Mouse (Mus musculus) stomach, embryonic 15.5 days (tissue): ENCODE measurements around the gene Chic2. TPM values are rescaled to one million over a fixed set of nuclear protein-coding genes. Genes with fewer than 3 reads are reported as not detected.

Experiments
- ATAC-seq: fragments of 200-750 bp; cut with Nextera tagmentation; 2 replicates; pipeline ENCODE4 v1.8.0; 2017; ENCODE audit warnings: low read depth, moderate number of reproducible peaks, moderate TSS enrichment; ENCODE audit not compliant: insufficient read depth, low FRiP score
- H3K27ac ChIP-seq: fragments of 300-500 bp; sonication (generic); 2 replicates; pipeline ENCODE4 v1.5.1; 2015; ENCODE audit warnings: mild to moderate bottlenecking, inconsistent platforms
- H3K27me3 ChIP-seq: fragments of 300-500 bp; sonication (generic); replicated peaks from 2 replicates; pipeline ENCODE4 v1.6.1; 2015; ENCODE audit warnings: inconsistent platforms
- H3K36me3 ChIP-seq: fragments of 300-500 bp; sonication (generic); 2 replicates; pipeline ENCODE4 v1.6.1; 2015; ENCODE audit warnings: inconsistent platforms
- H3K4me1 ChIP-seq: fragments of 300-500 bp; sonication (generic); 2 replicates; pipeline ENCODE4 v1.6.1; 2015; ENCODE audit warnings: inconsistent platforms
- H3K4me2 ChIP-seq: fragments of 300-500 bp; sonication (generic); 2 replicates; pipeline ENCODE4 v1.6.1; 2015; ENCODE audit warnings: mild to moderate bottlenecking, inconsistent platforms
- H3K4me3 ChIP-seq: fragments of 300-500 bp; sonication (generic); replicated peaks from 2 replicates; pipeline ENCODE4 v1.5.1; 2015; ENCODE audit warnings: inconsistent platforms
- H3K9ac ChIP-seq: fragments of 300-500 bp; sonication (generic); 2 replicates; pipeline ENCODE4 v1.6.1; 2015; ENCODE audit warnings: inconsistent platforms
- H3K9me3 ChIP-seq: fragments of 300-500 bp; sonication (generic); 2 replicates; pipeline ENCODE4 v1.6.1; 2016; ENCODE audit warnings: inconsistent platforms
- WGBS: fragments of 180-500 bp; shearing (Covaris S2); methylation state at CpG from one replicate; pipeline ENCODE4 v1.1.7; 2015; 5-methylcytosine and 5-hydroxymethylcytosine counted together
- polyA plus RNA-seq: library from polyadenylated mRNA; unstranded; fragments of >200 nt; fragmentation: Nextera tagmentation; extraction: Ambion mirVana; gene quantifications from 2 replicates; pipeline ENCODE4 v1.2.1, GENCODE M21; 2015

The Chic2 gene
- polyA plus RNA-seq, 1 experiment from 2014 or later, result 33.0 TPM

DNA sequence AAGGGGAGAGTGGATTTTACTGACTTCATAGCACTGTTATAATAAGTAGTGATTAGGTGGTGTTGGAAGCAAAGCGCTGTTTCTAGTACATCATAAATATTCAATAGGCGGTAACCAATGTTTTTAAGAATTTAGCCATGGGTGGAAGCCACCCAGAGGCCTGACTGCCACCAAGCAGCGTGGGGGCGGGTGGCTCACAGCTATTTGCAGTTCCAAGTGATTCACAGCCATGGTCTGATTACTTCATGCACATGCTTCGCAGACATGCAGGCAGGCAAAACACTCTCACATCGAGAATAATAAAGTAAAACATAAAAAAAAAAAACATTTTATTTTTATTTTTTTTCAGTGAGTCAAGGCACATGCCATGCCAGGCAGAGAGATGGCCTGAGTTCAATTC, 75.2 kb downstream of the Chic2 start:
- no peak for ATAC-seq

DNA sequence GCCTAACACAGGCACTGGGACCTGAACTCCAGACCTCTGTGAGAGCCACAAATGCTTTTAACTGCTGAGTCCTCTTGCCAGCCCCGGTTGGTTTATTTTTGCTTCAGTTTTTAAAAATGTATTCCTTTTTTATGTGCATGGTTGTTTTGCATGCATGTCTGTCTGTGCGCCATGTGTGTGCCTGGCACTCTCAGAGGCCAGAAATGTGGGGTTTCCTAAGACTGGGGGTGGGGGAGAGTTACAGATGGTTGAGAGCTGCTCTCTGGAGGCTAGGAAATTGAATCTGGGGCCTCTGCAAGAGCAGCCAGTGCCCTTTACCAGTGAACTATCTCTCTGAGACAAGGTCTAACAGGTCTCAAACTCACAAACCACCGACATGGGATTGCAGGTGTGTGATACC, 76.7 kb downstream of the Chic2 start:
- 0 out of 2 replicates have a peak, but pooled peaks cover 10% of the 10 kb centered on the region for H3K4me1 ChIP-seq
- H3K36me3 ChIP-seq, result no peaks in the 10 kb centered on the region
- H3K27ac ChIP-seq, result no peak overlapping the region
- H3K27me3 ChIP-seq, result no peaks in the 10 kb centered on the region
- 76% methylated on average over 3 of the region's 3 CpGs for WGBS
- no peak overlapping the region for H3K4me2 ChIP-seq
- no peak overlapping the region for H3K9ac ChIP-seq
- no peak for ATAC-seq
- H3K4me3 ChIP-seq, result no peak overlapping the region
- H3K9me3 ChIP-seq, result no peaks in the 10 kb centered on the region

More for the DNA sequence above, 75.2 kb downstream of the Chic2 start:
- Histone ChIP-seq H3K9me3 (no peaks in the 10 kb centered on the region), H3K9ac (no peak overlapping the region), H3K27ac (no peak overlapping the region), H3K4me1 (peaks cover 14% of the 10 kb centered on the region), H3K27me3 (no peaks in the 10 kb centered on the region), H3K4me2 (no peak overlapping the region), H3K36me3 (no peaks in the 10 kb centered on the region), H3K4me3 (no peak overlapping the region)
- WGBS, result 90% methylated on average over 6 of the region's 6 CpGs

DNA sequence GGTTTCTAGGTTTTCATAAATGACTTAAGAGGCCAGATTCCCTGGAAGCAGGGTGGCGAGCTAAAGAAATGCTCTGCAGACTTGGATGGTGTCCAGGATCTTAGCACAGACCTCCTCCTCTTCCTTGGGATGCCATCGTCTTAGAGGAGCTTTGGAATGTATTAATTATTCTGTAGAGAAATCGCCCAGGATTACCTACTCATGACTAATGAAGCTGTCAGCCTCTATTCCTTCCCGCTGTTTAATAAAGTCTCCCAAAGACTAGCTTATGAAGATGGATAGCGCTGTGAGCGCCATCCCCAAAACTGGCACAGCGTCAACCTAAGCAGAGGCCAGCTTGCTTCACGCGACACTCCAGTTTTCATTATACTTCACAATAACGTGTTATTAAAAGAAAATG, 77.7 kb downstream of the Chic2 start:
- Histone ChIP-seq H3K27me3 (no peaks in the 10 kb centered on the region), H3K9me3 (no peaks in the 10 kb centered on the region), H3K4me1 (0 out of 2 replicates have a peak, but pooled peaks cover 10% of the 10 kb centered on the region), H3K9ac (no peak overlapping the region), H3K4me2 (no peak overlapping the region), H3K4me3 (no peak overlapping the region), H3K36me3 (no peaks in the 10 kb centered on the region), H3K27ac (no peak overlapping the region)
- no peak; the same call in 1 of the 2 replicates for ATAC-seq
- 44% methylated on average over 10 of the region's 10 CpGs for WGBS

DNA sequence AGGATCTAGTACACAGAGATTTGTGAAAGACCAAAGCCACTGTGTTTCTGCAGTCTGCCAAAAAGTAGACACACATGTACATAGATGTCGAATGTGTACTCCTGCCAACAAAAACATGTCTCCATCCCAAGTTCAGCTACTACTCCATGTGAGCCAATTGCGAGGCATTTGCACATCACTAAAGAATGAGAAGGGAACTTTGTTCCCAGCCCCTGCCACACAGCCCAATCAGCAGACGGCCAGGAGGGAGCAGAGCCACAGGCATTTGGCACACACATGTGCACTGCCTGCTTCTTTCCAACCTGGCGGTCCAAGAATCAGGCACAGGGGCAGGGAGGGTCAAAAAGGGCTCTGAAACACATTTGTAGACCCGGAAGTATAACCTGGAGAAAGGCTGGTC, 81.8 kb downstream of the Chic2 start:
- Histone ChIP-seq H3K27me3 (no peaks in the 10 kb centered on the region), H3K4me2 (no peak overlapping the region), H3K36me3 (no peaks in the 10 kb centered on the region), H3K27ac (no peak overlapping the region), H3K9ac (no peak overlapping the region), H3K4me1 (0 out of 2 replicates have a peak, but pooled peaks cover 10% of the 10 kb centered on the region), H3K4me3 (no peak overlapping the region), H3K9me3 (no peaks in the 10 kb centered on the region)
- no peak for ATAC-seq
- WGBS, result 77% methylated on average over 5 of the region's 5 CpGs

DNA sequence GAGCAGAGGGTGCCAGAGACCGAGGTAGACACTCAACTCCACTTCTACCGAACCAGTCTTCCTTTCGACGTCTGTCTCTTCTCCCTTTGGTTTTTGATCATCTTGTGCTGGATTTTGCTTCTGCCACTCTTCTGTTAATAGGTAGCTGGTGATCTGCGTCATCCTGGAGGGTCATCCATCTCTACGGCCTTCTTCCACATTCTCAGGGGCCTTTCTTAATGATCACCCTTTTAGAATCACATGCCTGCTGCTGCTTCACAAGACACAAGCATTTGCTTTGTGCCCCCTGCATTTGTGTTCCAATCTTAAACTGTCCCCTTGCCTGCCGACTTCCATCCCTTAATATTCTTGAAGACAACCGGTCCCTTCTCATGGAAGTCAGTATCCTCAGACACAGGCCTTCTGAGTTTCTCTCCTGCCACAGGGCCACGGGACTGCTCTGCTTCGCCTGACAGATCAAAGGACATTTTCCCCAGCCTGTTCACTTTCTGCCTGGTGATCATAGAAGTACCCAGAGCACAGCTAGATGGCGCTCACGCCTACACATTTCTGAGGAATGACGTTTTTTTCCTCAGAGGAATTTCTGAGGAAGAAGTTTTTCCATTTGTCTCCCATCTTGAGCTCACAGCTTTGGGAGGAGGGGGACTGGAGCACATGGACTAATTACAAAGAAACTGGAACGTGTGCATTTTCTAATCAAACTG, 83.6 kb downstream of the Chic2 start:
- 38% methylated on average over 14 of the region's 14 CpGs for WGBS

DNA sequence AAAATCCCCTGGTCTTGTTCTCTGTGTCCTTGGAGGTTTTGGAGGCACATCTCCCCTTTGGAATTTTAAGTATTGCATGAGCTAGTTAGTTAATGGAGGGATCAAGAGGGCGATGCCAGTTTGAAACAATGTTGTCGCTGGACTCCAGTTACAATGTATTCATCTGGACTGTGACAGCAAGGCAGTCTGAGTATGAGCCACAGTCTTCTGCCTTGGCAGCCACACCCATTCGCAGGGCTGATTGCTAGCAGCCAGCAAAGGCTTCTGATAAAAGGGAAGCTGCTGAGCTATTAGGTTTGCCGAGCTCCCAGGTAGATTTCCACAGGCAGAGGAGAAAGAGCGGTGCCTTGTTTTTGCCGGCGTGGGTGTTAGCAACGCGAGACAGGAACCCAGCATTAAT, 84.3 kb downstream of the Chic2 start:
- no peaks in the 10 kb centered on the region for H3K9me3 ChIP-seq
- H3K4me2 ChIP-seq, result no peak overlapping the region
- no peaks in the 10 kb centered on the region for H3K36me3 ChIP-seq
- no peak overlapping the region for H3K27ac ChIP-seq
- H3K4me1 ChIP-seq, result no peaks in the 10 kb centered on the region
- H3K4me3 ChIP-seq, result no peak overlapping the region
- WGBS, result 55% methylated on average over 9 of the region's 9 CpGs
- 0 out of 2 replicates have a peak, but pooled peaks cover 2% of the 10 kb centered on the region for H3K27me3 ChIP-seq
- no peak overlapping the region for H3K9ac ChIP-seq
- no peak for ATAC-seq

More for the DNA sequence above, 83.6 kb downstream of the Chic2 start:
- Histone ChIP-seq H3K27me3 (no peaks in the 10 kb centered on the region), H3K36me3 (no peaks in the 10 kb centered on the region), H3K9me3 (no peaks in the 10 kb centered on the region), H3K27ac (no peak overlapping the region), H3K4me2 (no peak overlapping the region), H3K9ac (no peak overlapping the region), H3K4me3 (no peak overlapping the region), H3K4me1 (0 out of 2 replicates have a peak, but pooled peaks cover 1% of the 10 kb centered on the region)
- ATAC-seq, result no peak

DNA sequence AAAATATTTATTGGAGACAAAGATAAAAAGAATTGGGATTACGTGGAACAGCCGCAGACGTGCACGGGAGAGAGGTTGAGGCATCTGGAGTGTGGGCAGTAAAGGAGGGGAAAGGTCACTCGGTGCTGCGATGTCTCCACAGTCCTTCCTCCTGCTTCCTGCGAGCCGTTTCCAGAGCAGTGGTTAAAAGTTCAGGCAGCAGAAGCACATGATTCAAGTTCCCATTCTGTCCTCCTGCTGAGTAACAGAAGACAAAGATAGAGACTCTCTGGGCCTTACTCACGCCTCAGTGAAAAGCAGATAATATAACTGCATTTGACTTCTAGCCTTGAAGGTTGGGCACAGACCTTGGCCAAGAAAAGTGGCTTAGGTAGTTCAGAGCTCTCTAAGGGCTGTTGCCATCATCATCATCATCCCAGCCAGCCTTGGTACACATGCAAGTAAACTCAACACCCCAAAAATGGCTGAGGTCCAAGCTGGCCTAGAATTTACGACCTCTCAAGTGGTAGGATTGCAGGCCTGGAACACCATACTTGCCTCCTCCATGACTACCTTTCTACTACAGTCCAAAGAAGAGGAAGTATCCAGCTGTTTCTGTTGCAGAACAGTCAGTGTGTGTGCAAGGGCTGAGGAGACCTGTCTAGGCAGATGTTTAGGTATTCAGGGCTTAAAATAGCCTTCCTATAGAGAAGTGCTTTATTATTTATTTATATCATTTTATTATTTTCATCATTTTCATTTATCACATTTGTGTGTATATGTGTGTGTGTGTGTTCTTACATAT, 87.1 kb downstream of the Chic2 start:
- H3K27ac ChIP-seq, result no peak overlapping the region
- H3K4me1 ChIP-seq, result no peaks in the 10 kb centered on the region
- no peak for ATAC-seq
- WGBS, result 43% methylated on average over 10 of the region's 10 CpGs
- no peak overlapping the region for H3K4me2 ChIP-seq
- no peaks in the 10 kb centered on the region for H3K36me3 ChIP-seq
- H3K4me3 ChIP-seq, result no peak overlapping the region
- H3K9ac ChIP-seq, result no peak overlapping the region
- no peaks in the 10 kb centered on the region for H3K9me3 ChIP-seq
- H3K27me3 ChIP-seq, result 0 out of 2 replicates have a peak, but pooled peaks cover 4% of the 10 kb centered on the region

DNA sequence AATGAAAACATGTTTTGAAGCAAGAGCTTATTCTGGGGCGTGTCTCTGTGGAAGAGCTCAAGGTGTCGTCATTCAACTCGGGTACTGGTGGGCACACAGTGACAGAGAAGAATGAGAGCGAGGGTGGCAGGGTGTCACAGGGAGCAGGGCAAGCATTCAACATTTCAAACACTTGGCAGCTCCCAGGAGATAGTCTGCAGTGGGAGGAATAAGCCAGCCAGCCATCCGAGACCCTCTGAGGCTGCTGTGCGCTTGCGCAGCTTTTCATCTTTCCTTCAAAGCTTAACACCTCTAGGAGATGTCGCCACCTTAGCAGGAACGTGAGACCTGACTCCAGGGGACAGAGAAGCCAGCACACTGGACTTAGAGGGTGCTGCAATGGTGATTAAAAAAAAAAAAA, 88.2 kb downstream of the Chic2 start:
- H3K36me3 ChIP-seq, result no peaks in the 10 kb centered on the region
- H3K4me1 ChIP-seq, result no peaks in the 10 kb centered on the region
- WGBS, result 29% methylated on average over 9 of the region's 9 CpGs
- no peak for ATAC-seq
- H3K27ac ChIP-seq, result no peak overlapping the region
- no peaks in the 10 kb centered on the region for H3K9me3 ChIP-seq
- H3K9ac ChIP-seq, result no peak overlapping the region
- 0 out of 2 replicates have a peak overlapping the region, but pooled peaks have one; percentile 0 for H3K4me2 ChIP-seq
- H3K4me3 ChIP-seq, result no peak overlapping the region
- 0 out of 2 replicates have a peak, but pooled peaks cover 4% of the 10 kb centered on the region for H3K27me3 ChIP-seq

DNA sequence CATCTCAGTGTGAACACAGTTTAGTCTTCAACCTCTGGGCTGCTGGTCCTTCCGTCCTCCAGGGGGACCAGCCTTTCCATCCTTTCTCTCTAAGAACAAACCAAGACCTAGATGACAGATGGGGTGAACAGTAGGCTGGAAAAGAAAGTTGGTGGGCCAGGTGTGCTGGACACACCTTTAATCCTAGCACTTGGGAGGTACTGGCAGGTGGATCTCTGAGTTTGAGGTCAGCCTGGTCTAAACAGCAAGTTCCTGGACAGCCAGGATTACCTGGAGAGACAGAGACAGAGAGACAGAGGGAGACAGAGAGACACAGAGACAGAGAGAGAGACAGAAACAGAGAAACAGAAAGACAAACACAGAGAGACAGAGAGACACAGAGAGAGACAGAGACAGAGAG, 89.0 kb downstream of the Chic2 start:
- Histone ChIP-seq H3K9me3 (no peaks in the 10 kb centered on the region), H3K4me3 (no peak overlapping the region), H3K27me3 (0 out of 2 replicates have a peak, but pooled peaks cover 4% of the 10 kb centered on the region), H3K27ac (no peak overlapping the region), H3K4me1 (no peaks in the 10 kb centered on the region), H3K36me3 (no peaks in the 10 kb centered on the region), H3K4me2 (no peak overlapping the region), H3K9ac (no peak overlapping the region)
- no peak for ATAC-seq
- WGBS, result 81% methylated on average over 1 of the region's 1 CpGs

DNA sequence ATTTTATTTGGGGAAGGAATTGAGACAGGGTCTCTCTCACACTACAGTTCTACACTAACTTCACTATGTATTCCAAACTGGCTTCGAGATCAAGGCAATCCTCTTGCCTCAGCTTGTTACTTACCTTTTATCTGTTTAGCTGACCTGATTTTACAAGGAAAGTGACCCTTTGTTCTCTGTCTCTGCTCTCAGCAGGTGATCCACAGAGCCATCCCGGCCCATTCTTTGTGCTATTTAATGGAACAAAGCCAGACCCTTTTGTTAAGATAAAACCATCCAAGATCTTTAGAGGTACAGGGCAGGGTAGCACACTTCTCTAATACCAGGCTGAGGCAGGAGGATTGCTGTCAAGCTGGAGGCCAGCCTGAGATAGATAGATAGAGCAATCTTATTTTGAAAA, 91.6 kb downstream of the Chic2 start:
- WGBS, result 52% methylated on average over 2 of the region's 2 CpGs
- Histone ChIP-seq H3K36me3 (no peaks in the 10 kb centered on the region), H3K9ac (no peak overlapping the region), H3K27me3 (0 out of 2 replicates have a peak, but pooled peaks cover 4% of the 10 kb centered on the region), H3K4me1 (no peaks in the 10 kb centered on the region), H3K4me2 (no peak overlapping the region), H3K27ac (no peak overlapping the region), H3K4me3 (no peak overlapping the region), H3K9me3 (no peaks in the 10 kb centered on the region)
- no peak for ATAC-seq

DNA sequence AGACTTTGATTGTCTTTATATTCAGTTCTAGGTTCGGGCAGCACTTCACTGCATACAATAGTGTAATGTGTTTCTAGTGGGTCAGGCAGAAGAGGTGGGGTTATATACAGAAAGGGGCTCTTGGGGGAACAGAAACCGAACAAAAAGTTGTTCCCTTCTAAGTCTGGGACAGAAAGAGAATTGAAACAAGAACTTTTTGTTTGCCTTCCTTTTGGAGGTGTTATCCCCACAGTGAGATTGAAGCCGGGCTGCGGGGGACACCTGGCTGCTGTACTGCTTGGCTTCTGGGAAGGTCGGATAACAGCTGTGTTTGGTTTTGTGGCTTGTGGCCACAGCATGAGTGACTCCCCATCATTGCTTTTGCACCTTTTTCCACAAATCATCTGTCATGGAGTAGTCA, 93.2 kb downstream of the Chic2 start:
- Histone ChIP-seq H3K4me1 (no peaks in the 10 kb centered on the region), H3K4me2 (no peak overlapping the region), H3K27me3 (peaks cover 8% of the 10 kb centered on the region; the same call in 1 of the 2 replicates), H3K9me3 (no peaks in the 10 kb centered on the region), H3K36me3 (no peaks in the 10 kb centered on the region), H3K9ac (no peak overlapping the region), H3K27ac (no peak overlapping the region), H3K4me3 (no peak overlapping the region)
- WGBS, result 69% methylated on average over 5 of the region's 5 CpGs
- ATAC-seq, result no peak

DNA sequence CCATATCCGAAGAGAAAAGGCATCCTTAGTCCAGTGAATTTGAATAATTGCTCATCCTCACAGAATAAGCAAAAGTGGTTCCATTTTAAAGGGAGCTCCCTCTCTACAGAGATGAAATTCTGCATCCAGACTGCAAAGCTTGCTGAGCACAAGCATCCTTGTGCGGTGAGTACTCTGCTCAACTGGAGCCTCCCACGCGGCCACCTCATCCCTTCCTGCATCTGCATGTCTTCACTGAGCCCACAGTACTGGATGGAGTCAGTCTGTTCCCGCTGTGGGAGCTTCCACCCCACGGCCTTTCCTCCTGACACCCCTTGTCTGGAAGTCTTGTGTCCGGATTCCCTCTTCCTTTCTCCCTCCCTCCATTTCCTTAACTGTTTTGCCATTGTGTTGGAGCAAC, 95.3 kb downstream of the Chic2 start:
- WGBS, result 69% methylated on average over 7 of the region's 7 CpGs
- ATAC-seq, result no peak

More for the DNA sequence above, 95.3 kb downstream of the Chic2 start:
- Histone ChIP-seq H3K4me1 (no peaks in the 10 kb centered on the region), H3K9me3 (no peaks in the 10 kb centered on the region), H3K9ac (no peak overlapping the region), H3K4me2 (no peak overlapping the region), H3K27ac (no peak overlapping the region), H3K4me3 (no peak overlapping the region), H3K27me3 (peaks cover 5% of the 10 kb centered on the region; the same call in 1 of the 2 replicates), H3K36me3 (no peaks in the 10 kb centered on the region)
